Mouse (Mus musculus) thymus, adult 2 months (tissue): ENCODE measurements around the gene Snx9. TPM values are rescaled to one million over a fixed set of nuclear protein-coding genes. Genes with fewer than 3 reads are reported as not detected.
A peak's percentile ranks its signal among the peaks of the same experiment; 100 is the strongest.

Experiments
- DNase-seq: peaks from one replicate; pipeline ENCODE4 v3.0.0; 2021
- H3K27ac ChIP-seq: fragments of 200-500 bp; 2 replicates; pipeline ENCODE4 v1.5.1; 2012; ENCODE audit warnings: low read length, control low read depth; ENCODE audit not compliant: control insufficient read depth, insufficient read depth
- H3K27me3 ChIP-seq: fragments of 200-500 bp; 2 replicates; pipeline ENCODE4 v1.6.1; 2012; ENCODE audit warnings: mild to moderate bottlenecking, low read length, moderate library complexity, mixed read lengths; ENCODE audit not compliant: control insufficient read depth, insufficient read depth
- H3K36me3 ChIP-seq: fragments of 200-500 bp; 2 replicates; pipeline ENCODE4 v1.6.1; 2012; ENCODE audit warnings: mild to moderate bottlenecking, low read length, moderate library complexity; ENCODE audit not compliant: control insufficient read depth, insufficient read depth
- H3K4me1 ChIP-seq: fragments of 200-500 bp; replicated peaks from 2 replicates; pipeline ENCODE4 v1.6.1; 2012; ENCODE audit warnings: low read length; ENCODE audit not compliant: control insufficient read depth, insufficient read depth
- H3K4me3 ChIP-seq: fragments of 200-500 bp; 2 replicates; pipeline ENCODE4 v1.5.1; 2012; ENCODE audit warnings: mild to moderate bottlenecking, low read length, control low read depth, moderate library complexity; ENCODE audit not compliant: control insufficient read depth, insufficient read depth
- CTCF ChIP-seq: fragments of 200-500 bp; IDR thresholded peaks from 2 replicates; pipeline ENCODE4 v1.5.1; 2012; ENCODE audit warnings: mild to moderate bottlenecking, control low read depth, low read length, moderate library complexity, borderline replicate concordance; ENCODE audit not compliant: control insufficient read depth, poor library complexity, insufficient read depth; ENCODE audit errors: extremely low read depth
- POLR2A ChIP-seq: fragments of 200-500 bp; IDR thresholded peaks from 2 replicates; pipeline ENCODE4 v1.6.1; 2012; ENCODE audit warnings: mild to moderate bottlenecking, low read length, control low read depth, moderate library complexity; ENCODE audit not compliant: control insufficient read depth, poor library complexity, insufficient read depth; ENCODE audit errors: extremely low read depth
- WGBS: fragments of 180-500 bp; shearing (Covaris S2); methylation state at CpG from one replicate; pipeline ENCODE4 v1.1.7; 2018; 5-methylcytosine and 5-hydroxymethylcytosine counted together
- polyA plus RNA-seq: library from polyadenylated mRNA; depleted of rRNA; stranded (reverse); fragments of >200 nt; gene quantifications from 2 replicates; pipeline ENCODE4 v1.2.3, GENCODE M21; 2012

Gene Snx9
- polyA plus RNA-seq, 1 experiment = 12.5 TPM

DNA sequence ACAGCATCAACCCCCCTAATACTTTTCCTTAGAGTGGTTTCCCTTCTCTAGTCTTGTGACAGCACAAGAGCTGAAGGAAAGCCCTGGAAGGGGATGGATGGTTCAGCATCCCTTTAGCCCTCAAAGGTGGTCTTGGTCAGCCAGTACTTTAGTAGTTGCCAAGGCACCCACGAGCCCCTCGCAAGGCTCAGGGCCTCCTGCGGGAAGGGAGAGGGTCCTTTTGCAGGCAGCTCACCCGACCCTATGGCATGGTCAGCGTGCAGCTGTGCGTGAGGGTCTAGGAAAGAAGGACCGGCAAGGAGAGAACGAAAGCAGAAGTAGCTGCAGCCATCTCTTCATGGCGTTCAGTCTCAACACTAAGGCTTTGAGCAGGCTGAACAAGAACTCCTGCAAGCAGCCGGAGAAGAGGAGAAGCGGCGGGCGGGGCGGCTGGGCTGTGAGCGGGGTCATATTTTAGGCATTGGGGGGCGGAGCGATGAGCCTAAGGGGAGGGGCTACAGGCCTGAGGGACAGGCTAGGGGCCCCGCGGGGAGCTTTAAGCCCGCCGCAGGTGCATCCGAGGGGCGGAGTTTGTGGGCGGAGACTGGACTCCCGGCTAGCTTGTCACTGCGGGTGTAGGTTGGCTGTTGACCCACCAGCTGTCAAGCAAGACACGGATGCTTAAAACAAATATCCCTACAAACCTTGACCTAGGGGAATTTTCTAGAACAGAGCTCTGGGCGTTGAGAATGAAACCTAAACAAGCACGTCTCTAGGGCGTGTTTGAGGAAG, 93.6 kb downstream of the Snx9 start:
- H3K4me3 ChIP-seq = peak overlapping the region; percentile 44
- H3K4me1 ChIP-seq = peaks cover 18% of the 10 kb centered on the region
- WGBS = under 1% methylated on average over 30 of the region's 30 CpGs
- H3K36me3 ChIP-seq = no peaks in the 10 kb centered on the region
- no peak for TF ChIP-seq CTCF
- TF ChIP-seq POLR2A = no peak
- peak; percentile 89 for DNase-seq
- H3K27me3 ChIP-seq = no peaks in the 10 kb centered on the region
- peak overlapping the region; percentile 13; the same call in 1 of the 2 replicates for H3K27ac ChIP-seq

DNA sequence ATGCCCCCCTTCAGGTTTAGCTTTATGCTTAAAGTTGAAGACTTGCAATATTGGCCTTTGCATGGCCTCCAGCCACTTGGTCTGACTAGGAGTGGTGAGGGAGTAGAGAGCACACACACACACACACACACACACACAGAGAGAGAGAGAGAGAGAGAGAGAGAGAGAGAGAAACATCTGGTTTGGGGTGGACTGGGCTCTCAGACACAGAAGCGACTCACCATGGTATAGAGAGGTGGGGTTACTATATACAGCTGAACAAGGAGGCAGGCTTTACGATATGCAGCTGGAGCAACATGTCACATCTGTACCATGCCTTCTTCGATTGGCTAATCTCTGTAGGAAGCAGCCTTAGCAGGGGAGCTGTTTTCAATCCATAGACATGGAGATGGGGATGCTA, 94.6 kb downstream of the Snx9 start:
- TF ChIP-seq CTCF (no peak), POLR2A (no peak)
- Histone ChIP-seq H3K27ac (peak overlapping the region; percentile 13; the same call in 1 of the 2 replicates), H3K4me3 (no peak overlapping the region), H3K4me1 (peaks cover 20% of the 10 kb centered on the region), H3K27me3 (no peaks in the 10 kb centered on the region), H3K36me3 (no peaks in the 10 kb centered on the region)
- 22% methylated on average over 3 of the region's 3 CpGs for WGBS
- no peak for DNase-seq

DNA sequence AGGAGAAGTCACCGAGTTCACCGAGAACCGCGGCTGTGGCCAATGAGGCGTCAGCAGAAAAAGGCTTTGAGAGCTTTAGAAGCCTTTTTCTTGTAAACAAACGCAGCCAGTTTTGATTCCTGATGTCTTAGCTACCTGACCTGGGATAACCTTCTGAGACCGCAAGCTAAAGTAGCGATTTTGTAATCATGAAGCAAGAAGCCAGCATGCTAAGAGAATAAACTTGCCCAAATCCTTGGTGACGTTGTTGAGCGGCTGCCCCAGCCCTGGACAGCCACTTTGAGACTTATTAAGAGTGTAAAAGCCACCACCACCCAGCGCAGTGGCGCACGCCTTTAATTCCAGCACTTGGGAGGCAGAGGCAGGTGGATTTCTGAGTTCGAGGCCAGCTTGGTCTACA, 95.1 kb downstream of the Snx9 start:
- Histone ChIP-seq H3K27me3 (no peaks in the 10 kb centered on the region), H3K36me3 (no peaks in the 10 kb centered on the region), H3K4me3 (no peak overlapping the region), H3K27ac (no peak overlapping the region), H3K4me1 (peaks cover 21% of the 10 kb centered on the region)
- WGBS = 48% methylated on average over 14 of the region's 14 CpGs
- DNase-seq = no peak
- TF ChIP-seq CTCF = no peak
- no peak for TF ChIP-seq POLR2A

DNA sequence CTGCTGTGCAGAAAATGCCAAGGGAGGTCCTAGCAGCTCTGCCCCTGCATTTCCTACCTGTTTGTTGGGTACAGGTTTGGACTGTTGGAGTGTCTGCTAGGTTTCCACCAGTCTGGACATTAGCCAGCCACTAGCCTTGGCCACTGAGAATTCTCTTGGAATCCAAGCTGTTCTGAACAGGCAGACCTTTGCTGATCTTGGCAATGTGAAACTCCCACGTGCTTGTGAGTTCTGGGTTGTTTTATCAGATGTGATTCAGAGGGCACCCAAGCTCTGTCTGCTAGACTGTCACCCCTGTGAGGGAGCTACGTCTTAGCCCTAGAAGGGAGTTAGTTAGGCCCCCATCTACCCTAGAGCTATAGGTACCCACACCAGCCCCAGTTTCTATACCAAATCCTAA, 96.3 kb downstream of the Snx9 start:
- peaks cover 25% of the 10 kb centered on the region for H3K4me1 ChIP-seq
- H3K4me3 ChIP-seq = no peak overlapping the region
- H3K36me3 ChIP-seq = no peaks in the 10 kb centered on the region
- no peaks in the 10 kb centered on the region for H3K27me3 ChIP-seq
- WGBS = 72% methylated on average over 2 of the region's 2 CpGs
- no peak overlapping the region for H3K27ac ChIP-seq
- no peak for DNase-seq
- TF ChIP-seq POLR2A (no peak), CTCF (no peak)

DNA sequence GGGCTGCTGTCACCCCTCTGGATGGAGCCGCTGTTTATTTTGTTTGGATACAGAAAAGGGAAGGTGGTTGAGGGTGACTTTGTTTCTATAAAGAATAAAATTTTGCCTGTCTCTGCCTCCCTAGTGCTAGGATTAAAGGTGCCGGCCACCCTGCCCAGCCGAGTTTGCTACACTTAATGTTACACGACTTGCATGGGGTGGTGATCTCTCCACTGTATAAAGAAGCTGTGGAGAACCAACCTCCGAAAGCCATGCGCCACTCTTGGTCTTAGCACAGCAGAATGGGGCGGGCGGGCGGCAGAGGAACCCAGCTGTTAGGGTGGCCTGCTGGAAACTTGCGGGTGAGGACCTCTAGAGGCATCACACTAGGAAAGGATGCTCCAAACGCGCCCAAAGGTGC, 98.7 kb downstream of the Snx9 start:
- 85% methylated on average over 12 of the region's 12 CpGs for WGBS
- DNase-seq = no peak
- no peak overlapping the region for H3K27ac ChIP-seq
- TF ChIP-seq POLR2A (no peak), CTCF (no peak)
- no peaks in the 10 kb centered on the region for H3K27me3 ChIP-seq
- no peaks in the 10 kb centered on the region for H3K36me3 ChIP-seq
- H3K4me3 ChIP-seq = no peak overlapping the region
- H3K4me1 ChIP-seq = peaks cover 21% of the 10 kb centered on the region

DNA sequence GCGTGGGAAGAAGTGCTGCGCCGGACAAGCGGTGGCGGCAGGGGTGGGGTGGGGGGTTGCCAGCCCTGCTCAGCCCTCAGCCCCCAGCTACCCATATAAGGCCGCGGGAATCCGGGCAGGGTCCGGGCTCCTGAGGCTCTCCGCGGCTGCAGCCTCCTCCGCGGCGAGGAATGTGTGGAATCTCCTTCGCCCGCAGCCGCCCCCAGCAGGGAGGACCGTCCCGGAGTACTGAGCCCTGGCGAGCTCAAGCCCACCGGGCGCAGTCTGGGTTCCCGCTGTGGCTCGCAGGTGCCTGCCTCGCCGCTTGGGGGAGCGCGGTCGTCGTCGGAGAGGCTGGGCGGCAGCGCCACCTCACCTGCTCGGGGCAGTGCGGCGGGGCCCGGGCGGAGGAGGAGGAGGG, 99.7 kb downstream of the Snx9 start:
- TF ChIP-seq CTCF = peak; percentile 76; the same call in 1 of the 2 replicates
- no peak for TF ChIP-seq POLR2A
- WGBS = 2% methylated on average over 32 of the region's 38 CpGs
- peak overlapping the region; percentile 19; the same call in 1 of the 2 replicates for H3K4me3 ChIP-seq
- H3K27me3 ChIP-seq = no peaks in the 10 kb centered on the region
- peak; percentile 92 for DNase-seq
- H3K27ac ChIP-seq = no peak overlapping the region
- H3K36me3 ChIP-seq = no peaks in the 10 kb centered on the region
- peaks cover 14% of the 10 kb centered on the region for H3K4me1 ChIP-seq

DNA sequence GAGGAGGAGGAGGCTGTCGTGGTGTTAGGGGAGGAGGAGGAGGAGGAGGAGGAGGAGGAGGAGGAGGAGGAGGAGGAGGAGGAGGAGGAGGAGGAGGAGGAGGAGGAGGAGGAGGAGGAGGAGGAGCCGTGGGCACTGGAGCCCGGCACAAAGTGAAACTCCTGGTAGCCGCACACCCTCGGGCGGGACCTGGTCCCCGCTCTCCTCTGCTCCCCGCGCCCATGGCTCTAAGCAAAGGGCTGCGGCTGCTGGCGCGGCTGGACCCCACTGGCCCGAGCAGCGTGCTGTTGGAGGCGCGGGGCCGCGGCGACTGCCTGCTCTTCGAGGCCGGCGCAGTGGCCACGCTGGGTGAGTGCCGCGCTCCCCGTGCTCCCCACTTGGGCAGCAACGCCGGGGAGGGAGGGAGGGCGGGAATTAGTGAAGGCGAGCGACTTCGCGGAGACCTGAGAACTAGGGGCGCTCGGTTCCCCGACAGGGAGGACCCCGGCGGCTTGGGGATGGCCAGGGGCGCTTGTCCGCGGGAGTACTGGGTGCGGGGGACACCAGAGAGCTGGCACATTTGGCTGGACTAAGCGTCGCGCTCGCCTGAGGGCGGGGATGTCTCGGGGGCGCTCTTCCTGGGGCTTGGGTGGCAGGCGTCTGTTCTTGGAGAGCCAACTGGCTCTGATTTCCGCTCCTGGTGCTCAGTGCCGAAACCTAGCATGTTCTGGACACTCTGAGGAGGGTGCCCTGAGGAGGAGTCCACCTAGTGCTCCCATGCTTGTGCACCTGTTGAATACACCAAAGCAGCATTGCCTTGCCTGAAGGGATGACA, 100.3 kb downstream of the Snx9 start, which contains the start of gene Synj2:
Gene Synj2 (plus strand): TSS at position 51 of the 814 bp plus-strand sequence.
- DNase-seq = peak; percentile 53
- peak within 1 kb of the TSS; percentile 92 for H3K4me3 ChIP-seq
- TF ChIP-seq POLR2A (no peak), CTCF (no peak)
- WGBS = under 1% methylated on average over 51 of the region's 52 CpGs
- no peaks in the 10 kb centered on the region for H3K36me3 ChIP-seq
- no peak within 1 kb of the TSS for H3K27ac ChIP-seq
- H3K27me3 ChIP-seq = no peaks in the 10 kb centered on the region
- peaks cover 8% of the 10 kb centered on the region; the same call in 1 of the 2 replicates for H3K4me1 ChIP-seq
